Mouse (Mus musculus): ENCODE measurements around the gene Irf2bp2. TPM values are rescaled to one million over a fixed set of nuclear protein-coding genes. Genes with fewer than 3 reads are reported as not detected.
A peak's percentile ranks its signal among the peaks of the same experiment; 100 is the strongest.

Gene Irf2bp2
- polyA plus RNA-seq, 1 experiment, result not detected

- H3K4me3 ChIP-seq (ENCODE audit: insufficient read depth, low read depth, low read length), result no peak overlapping the region
Measured at GRCm38 (mm10) chr8:126570046-126570445, 23.7 kb downstream of the Irf2bp2 start.

GRCm38 (mm10) chr8:126569638-126570037 lies 24.1 kb downstream of the Irf2bp2 start:
- Histone ChIP-seq H3K4me1 (ENCODE audit: control insufficient read depth, insufficient read depth, low read length) (peaks cover 20% of the 10 kb centered on the region), H3K4me3 (ENCODE audit: insufficient read depth, low read depth, low read length) (no peak overlapping the region), H3K27ac (ENCODE audit: insufficient read depth, low read depth, low read length) (no peak overlapping the region)
- TF ChIP-seq POLR2A (IDR thresholded peaks at IDR 0.05; ENCODE audit: insufficient read depth, low read depth, low read length), result no peak
- no peak for TF ChIP-seq CTCF (IDR thresholded peaks at IDR 0.05; ENCODE audit: insufficient read depth, low read depth, low read length)
- 59% methylated on average over 1 of the region's 1 CpGs for WGBS

More at GRCm38 (mm10) chr8:126570046-126570445, 23.7 kb downstream of the Irf2bp2 start:
- TF ChIP-seq POLR2A (IDR thresholded peaks at IDR 0.05; ENCODE audit: insufficient read depth, low read depth, low read length), result no peak
- no peak for TF ChIP-seq CTCF (IDR thresholded peaks at IDR 0.05; ENCODE audit: insufficient read depth, low read depth, low read length)
- H3K27ac ChIP-seq (ENCODE audit: insufficient read depth, low read depth, low read length), result no peak overlapping the region
- H3K4me1 ChIP-seq (ENCODE audit: control insufficient read depth, insufficient read depth, low read length), result peaks cover 23% of the 10 kb centered on the region
- WGBS, result 62% methylated on average over 3 of the region's 3 CpGs

- TF ChIP-seq POLR2A (IDR thresholded peaks at IDR 0.05; ENCODE audit: insufficient read depth, low read depth, low read length) (no peak), CTCF (IDR thresholded peaks at IDR 0.05; ENCODE audit: insufficient read depth, low read depth, low read length) (no peak)
- H3K4me1 ChIP-seq (ENCODE audit: control insufficient read depth, insufficient read depth, low read length), result peaks cover 20% of the 10 kb centered on the region
- no peak overlapping the region for H3K27ac ChIP-seq (ENCODE audit: insufficient read depth, low read depth, low read length)
- WGBS, result 81% methylated on average over 2 of the region's 2 CpGs
- no peak overlapping the region for H3K4me3 ChIP-seq (ENCODE audit: insufficient read depth, low read depth, low read length)
Measured at GRCm38 (mm10) chr8:126567674-126568073, 26.1 kb downstream of the Irf2bp2 start.

GRCm38 (mm10) chr8:126566446-126567062 lies 27.2 kb downstream of the Irf2bp2 start:
- H3K4me1 ChIP-seq (ENCODE audit: control insufficient read depth, insufficient read depth, low read length), result peaks cover 20% of the 10 kb centered on the region
- TF ChIP-seq POLR2A (IDR thresholded peaks at IDR 0.05; ENCODE audit: insufficient read depth, low read depth, low read length), result no peak
- no peak for TF ChIP-seq CTCF (IDR thresholded peaks at IDR 0.05; ENCODE audit: insufficient read depth, low read depth, low read length)
- WGBS, result 6% methylated on average over 14 of the region's 14 CpGs
- H3K27ac ChIP-seq (ENCODE audit: insufficient read depth, low read depth, low read length), result peak overlapping the region; percentile 85
- no peak overlapping the region for H3K4me3 ChIP-seq (ENCODE audit: insufficient read depth, low read depth, low read length)

- WGBS, result 31% methylated on average over 6 of the region's 6 CpGs
- TF ChIP-seq POLR2A (IDR thresholded peaks at IDR 0.05; ENCODE audit: insufficient read depth, low read depth, low read length), result no peak
- TF ChIP-seq CTCF (IDR thresholded peaks at IDR 0.05; ENCODE audit: insufficient read depth, low read depth, low read length), result no peak
- peaks cover 20% of the 10 kb centered on the region for H3K4me1 ChIP-seq (ENCODE audit: control insufficient read depth, insufficient read depth, low read length)
- no peak overlapping the region for H3K4me3 ChIP-seq (ENCODE audit: insufficient read depth, low read depth, low read length)
- H3K27ac ChIP-seq (ENCODE audit: insufficient read depth, low read depth, low read length), result peak overlapping the region; percentile 85; the same call in 1 of the 2 replicates
Measured at GRCm38 (mm10) chr8:126565954-126566445, 27.8 kb downstream of the Irf2bp2 start.

- H3K27ac ChIP-seq (ENCODE audit: insufficient read depth, low read depth, low read length), result peak overlapping the region; percentile 18; the same call in 1 of the 2 replicates
- 87% methylated on average over 6 of the region's 6 CpGs for WGBS
Measured at GRCm38 (mm10) chr8:126565231-126565781, 28.5 kb downstream of the Irf2bp2 start.

GRCm38 (mm10) chr8:126564551-126565154 lies 29.1 kb downstream of the Irf2bp2 start:
- Histone ChIP-seq H3K27ac (ENCODE audit: insufficient read depth, low read depth, low read length) (no peak overlapping the region), H3K4me1 (ENCODE audit: control insufficient read depth, insufficient read depth, low read length) (peaks cover 16% of the 10 kb centered on the region), H3K4me3 (ENCODE audit: insufficient read depth, low read depth, low read length) (no peak overlapping the region)
- no peak for TF ChIP-seq CTCF (IDR thresholded peaks at IDR 0.05; ENCODE audit: insufficient read depth, low read depth, low read length)
- no peak for TF ChIP-seq POLR2A (IDR thresholded peaks at IDR 0.05; ENCODE audit: insufficient read depth, low read depth, low read length)
- WGBS, result 88% methylated on average over 9 of the region's 9 CpGs

More at GRCm38 (mm10) chr8:126565231-126565781, 28.5 kb downstream of the Irf2bp2 start:
- Histone ChIP-seq H3K4me1 (ENCODE audit: control insufficient read depth, insufficient read depth, low read length) (peaks cover 16% of the 10 kb centered on the region), H3K4me3 (ENCODE audit: insufficient read depth, low read depth, low read length) (no peak overlapping the region)
- TF ChIP-seq CTCF (IDR thresholded peaks at IDR 0.05; ENCODE audit: insufficient read depth, low read depth, low read length) (no peak), POLR2A (IDR thresholded peaks at IDR 0.05; ENCODE audit: insufficient read depth, low read depth, low read length) (no peak)

- Histone ChIP-seq H3K4me1 (ENCODE audit: control insufficient read depth, insufficient read depth, low read length) (peaks cover 7% of the 10 kb centered on the region), H3K27ac (ENCODE audit: insufficient read depth, low read depth, low read length) (no peak overlapping the region), H3K4me3 (ENCODE audit: insufficient read depth, low read depth, low read length) (no peak overlapping the region)
- TF ChIP-seq POLR2A (IDR thresholded peaks at IDR 0.05; ENCODE audit: insufficient read depth, low read depth, low read length) (no peak), CTCF (IDR thresholded peaks at IDR 0.05; ENCODE audit: insufficient read depth, low read depth, low read length) (no peak)
- WGBS, result 87% methylated on average over 4 of the region's 4 CpGs
Measured at GRCm38 (mm10) chr8:126561316-126561841, 32.4 kb downstream of the Irf2bp2 start.

Measured in olfactory bulb, adult 2 months (tissue).